Mouse (Mus musculus): ENCODE results near the gene Efnb2. TPM values are rescaled to one million over a fixed set of nuclear protein-coding genes. Genes with fewer than 3 reads are reported as not detected.

The Efnb2 gene
- total RNA-seq, 1 experiment, result 30.6 TPM

GRCm38 (mm10) chr8:8660307-8661098 lies 539 bp downstream of the Efnb2 start:
- TF ChIP-seq MAFK (IDR thresholded peaks at IDR 0.05; ENCODE audit: insufficient read depth, low read depth, low read length) (no peak), ZNF384 (IDR thresholded peaks at IDR 0.05; ENCODE audit: low read depth, low read length) (no peak)
- in situ Hi-C loops (cut with MboI; ENCODE audit: low sequenced_read_pairs in 2 of 2, unreplicated experiment in 2 of 2), result loop anchor here (25.0 kb wide), 2 partner anchors 327 to 423 kb away; no protein-coding TSS in a partner anchor
- Histone ChIP-seq H3K27ac (ENCODE audit: insufficient read depth, low read depth, low read length, poor library complexity, severe bottlenecking) (no peak overlapping the region), H3K9me3 (ENCODE audit: control insufficient read depth, insufficient read depth, low read depth, low read length) (no peaks in the 10 kb centered on the region), H3K4me3 (ENCODE audit: insufficient read depth in 1 of 2, low read depth in 1 of 2, low read length in 2 of 2, poor library complexity in 1 of 2, severe bottlenecking in 1 of 2) (peak overlapping the region; percentile 87 to 91), H3K4me1 (ENCODE audit: control insufficient read depth in 2 of 2, insufficient read depth in 2 of 2, low read length in 2 of 2, poor library complexity in 1 of 2) (peaks cover 6% of the 10 kb centered on the region in 2 experiments; a peak in 3 of 4 replicates), H3K9ac (ENCODE audit: insufficient read depth, low read depth, low read length, poor library complexity, severe bottlenecking) (peak overlapping the region; percentile 75), H3K36me3 (ENCODE audit: control insufficient read depth, insufficient read depth, low read length, poor library complexity, severe bottlenecking) (0 out of 2 replicates have a peak, but pooled peaks cover 4% of the 10 kb centered on the region)
- DNase-seq (ENCODE audit: low read depth, low spot score), result no peak

- H3K27ac ChIP-seq (ENCODE audit: insufficient read depth, low read depth, low read length, poor library complexity, severe bottlenecking), result no peak overlapping the region
- 0 out of 2 replicates have a peak, but pooled peaks cover 3% of the 10 kb centered on the region for H3K36me3 ChIP-seq (ENCODE audit: control insufficient read depth, insufficient read depth, low read length, poor library complexity, severe bottlenecking)
- peak overlapping the region; percentile 75 for H3K9ac ChIP-seq (ENCODE audit: insufficient read depth, low read depth, low read length, poor library complexity, severe bottlenecking)
- peaks cover 6 to 11% of the 10 kb centered on the region in 2 experiments; a peak in 3 of 4 replicates for H3K4me1 ChIP-seq (ENCODE audit: control insufficient read depth in 2 of 2, insufficient read depth in 2 of 2, low read length in 2 of 2, poor library complexity in 1 of 2)
- no peak for DNase-seq (ENCODE audit: low read depth, low spot score)
- peak overlapping the region; percentile 73 to 87 for H3K4me3 ChIP-seq (ENCODE audit: insufficient read depth in 1 of 2, low read depth in 1 of 2, low read length in 2 of 2, poor library complexity in 1 of 2, severe bottlenecking in 1 of 2)
- no peak for TF ChIP-seq HCFC1 (IDR thresholded peaks at IDR 0.05; ENCODE audit: borderline replicate concordance, insufficient read depth, low read length)
- no peak for TF ChIP-seq ZNF384 (IDR thresholded peaks at IDR 0.05; ENCODE audit: low read depth, low read length)
- no peak for TF ChIP-seq MAFK (IDR thresholded peaks at IDR 0.05; ENCODE audit: insufficient read depth, low read depth, low read length)
- TF ChIP-seq ZC3H11A (IDR thresholded peaks at IDR 0.05; ENCODE audit: borderline replicate concordance, low read depth, low read length), result no peak
- no peak for TF ChIP-seq CHD2 (IDR thresholded peaks at IDR 0.05; ENCODE audit: low read depth, low read length)
- H3K9me3 ChIP-seq (ENCODE audit: control insufficient read depth, insufficient read depth, low read depth, low read length), result no peaks in the 10 kb centered on the region
- in situ Hi-C loops (cut with MboI; ENCODE audit: low sequenced_read_pairs in 2 of 2, unreplicated experiment in 2 of 2), result loop anchor here (25.0 kb wide), 2 partner anchors 328 to 422 kb away; no protein-coding TSS in a partner anchor
Measured at GRCm38 (mm10) chr8:8659503-8660306, 1.3 kb downstream of the Efnb2 start.

- H3K4me1 ChIP-seq (ENCODE audit: control insufficient read depth in 2 of 2, insufficient read depth in 2 of 2, low read length in 2 of 2, poor library complexity in 1 of 2), result peaks cover 6 to 12% of the 10 kb centered on the region in 2 experiments; a peak in 3 of 4 replicates
- H3K27ac ChIP-seq (ENCODE audit: insufficient read depth, low read depth, low read length, poor library complexity, severe bottlenecking), result no peak overlapping the region
- in situ Hi-C loops (cut with MboI; ENCODE audit: low sequenced_read_pairs in 2 of 2, unreplicated experiment in 2 of 2), result loop anchor here (25.0 kb wide), 2 partner anchors 329 to 421 kb away; no protein-coding TSS in a partner anchor
- peak overlapping the region; percentile 73 to 87; a peak in 2 of 4 replicates for H3K4me3 ChIP-seq (ENCODE audit: insufficient read depth in 1 of 2, low read depth in 1 of 2, low read length in 2 of 2, poor library complexity in 1 of 2, severe bottlenecking in 1 of 2)
- TF ChIP-seq ZC3H11A (IDR thresholded peaks at IDR 0.05; ENCODE audit: borderline replicate concordance, low read depth, low read length) (peak; percentile 39; the same call in 1 of the 2 replicates), MAFK (IDR thresholded peaks at IDR 0.05; ENCODE audit: insufficient read depth, low read depth, low read length) (no peak), HCFC1 (IDR thresholded peaks at IDR 0.05; ENCODE audit: borderline replicate concordance, insufficient read depth, low read length) (0 out of 2 replicates have a peak, but pooled peaks have one; percentile 31), CHD2 (IDR thresholded peaks at IDR 0.05; ENCODE audit: low read depth, low read length) (no peak), ZNF384 (IDR thresholded peaks at IDR 0.05; ENCODE audit: low read depth, low read length) (no peak)
- DNase-seq (ENCODE audit: low read depth, low spot score), result no peak
- no peaks in the 10 kb centered on the region for H3K9me3 ChIP-seq (ENCODE audit: control insufficient read depth, insufficient read depth, low read depth, low read length)
- H3K36me3 ChIP-seq (ENCODE audit: control insufficient read depth, insufficient read depth, low read length, poor library complexity, severe bottlenecking), result no peaks in the 10 kb centered on the region
- no peak overlapping the region for H3K9ac ChIP-seq (ENCODE audit: insufficient read depth, low read depth, low read length, poor library complexity, severe bottlenecking)
Measured at GRCm38 (mm10) chr8:8658426-8659224, 2.4 kb downstream of the Efnb2 start.
